Mouse (Mus musculus): ENCODE results near the gene Ddx3x. TPM values are rescaled to one million over a fixed set of nuclear protein-coding genes. Genes with fewer than 3 reads are reported as not detected.
A peak's percentile ranks its signal among the peaks of the same experiment; 100 is the strongest.
"Not testable (repeated sequence)": the region's sequence is repeated elsewhere in the genome, so short reads cannot be mapped to it uniquely, and the experiment has no call there.

Ddx3x gene
- total and polyA plus RNA-seq, 2 experiments from 2014 or later, result 101 to 219 TPM

GRCm38 (mm10) chrX:13281329-13282088, 739 bp downstream of the Ddx3x start:
- Histone ChIP-seq H3K9ac (peak overlapping the region; percentile 99), H3K36me3 (ENCODE audit: insufficient read depth) (peaks cover 4% of the 10 kb centered on the region), H3K4me3 (ENCODE audit: low read depth, low read length) (peak overlapping the region; percentile 82), H3K27me3 (ENCODE audit: insufficient read depth, low read length) (no peaks in the 10 kb centered on the region), H3K27ac (ENCODE audit: low read depth, low read length) (peak overlapping the region; percentile 99), H3K9me3 (ENCODE audit: low read length) (no peaks in the 10 kb centered on the region), H3K4me1 (ENCODE audit: insufficient read depth) (no peaks in the 10 kb centered on the region), H3K4me2 (ENCODE audit: low read depth) (peak overlapping the region; percentile 77)
- 3% methylated on average over 72 of the region's 89 CpGs for WGBS
- TF ChIP-seq CTCF (IDR thresholded peaks at IDR 0.05; ENCODE audit: low read depth), result no peak
- ATAC-seq (peak; percentile 75), DNase-seq (peak; percentile 76)

- H3K9me3 ChIP-seq (ENCODE audit: low read length), result no peaks in the 10 kb centered on the region
- H3K27ac ChIP-seq (ENCODE audit: low read depth, low read length), result peak overlapping the region; percentile 99
- H3K4me3 ChIP-seq (ENCODE audit: low read depth, low read length), result peak overlapping the region; percentile 82
- no peaks in the 10 kb centered on the region for H3K4me1 ChIP-seq (ENCODE audit: insufficient read depth)
- no peaks in the 10 kb centered on the region for H3K27me3 ChIP-seq (ENCODE audit: insufficient read depth, low read length)
- ATAC-seq (no peak), DNase-seq (no peak)
- H3K4me2 ChIP-seq (ENCODE audit: low read depth), result peak overlapping the region; percentile 77
- H3K9ac ChIP-seq, result peak overlapping the region; percentile 99
- peaks cover 8% of the 10 kb centered on the region for H3K36me3 ChIP-seq (ENCODE audit: insufficient read depth)
- WGBS, result 12% methylated on average over 16 of the region's 16 CpGs
- no peak for TF ChIP-seq CTCF (IDR thresholded peaks at IDR 0.05; ENCODE audit: low read depth)
These were observed 1.5 kb downstream of the Ddx3x start for GRCm38 (mm10) chrX:13282089-13282850.

GRCm38 (mm10) chrX:13285772-13286171, 5.0 kb downstream of the Ddx3x start:
- no peak overlapping the region for H3K4me3 ChIP-seq (ENCODE audit: low read depth, low read length)
- DNase-seq, result no peak
- no peak for ATAC-seq
- H3K27ac ChIP-seq (ENCODE audit: low read depth, low read length), result no peak overlapping the region
- no peaks in the 10 kb centered on the region for H3K9me3 ChIP-seq (ENCODE audit: low read length)
- no peaks in the 10 kb centered on the region for H3K27me3 ChIP-seq (ENCODE audit: insufficient read depth, low read length)
- no peak overlapping the region for H3K9ac ChIP-seq
- WGBS, result 67% methylated on average over 4 of the region's 4 CpGs
- no peak for TF ChIP-seq CTCF (IDR thresholded peaks at IDR 0.05; ENCODE audit: low read depth)
- H3K4me2 ChIP-seq (ENCODE audit: low read depth), result no peak overlapping the region
- H3K36me3 ChIP-seq (ENCODE audit: insufficient read depth), result peaks cover 24% of the 10 kb centered on the region
- H3K4me1 ChIP-seq (ENCODE audit: insufficient read depth), result no peaks in the 10 kb centered on the region

GRCm38 (mm10) chrX:13294505-13295228, 13.9 kb downstream of the Ddx3x start:
- no peak for TF ChIP-seq CTCF (IDR thresholded peaks at IDR 0.05; ENCODE audit: low read depth)
- DNase-seq, result peak; percentile 14
- WGBS, result 36% methylated on average over 6 of the region's 6 CpGs
- H3K4me1 ChIP-seq (ENCODE audit: insufficient read depth), result no peaks in the 10 kb centered on the region
- peak; percentile 58 for ATAC-seq
- H3K4me2 ChIP-seq (ENCODE audit: low read depth), result no peak overlapping the region
- peaks cover 12% of the 10 kb centered on the region; the same call in 1 of the 2 replicates for H3K36me3 ChIP-seq (ENCODE audit: insufficient read depth)
- H3K4me3 ChIP-seq (ENCODE audit: low read depth, low read length), result no peak overlapping the region
- H3K27ac ChIP-seq (ENCODE audit: low read depth, low read length), result no peak overlapping the region
- no peaks in the 10 kb centered on the region for H3K9me3 ChIP-seq (ENCODE audit: low read length)
- no peaks in the 10 kb centered on the region for H3K27me3 ChIP-seq (ENCODE audit: insufficient read depth, low read length)
- no peak overlapping the region for H3K9ac ChIP-seq

- Histone ChIP-seq H3K27ac (ENCODE audit: low read depth, low read length) (no peak overlapping the region), H3K4me3 (ENCODE audit: low read depth, low read length) (no peak overlapping the region), H3K9ac (no peak overlapping the region), H3K4me1 (ENCODE audit: insufficient read depth) (no peaks in the 10 kb centered on the region), H3K9me3 (ENCODE audit: low read length) (no peaks in the 10 kb centered on the region), H3K27me3 (ENCODE audit: insufficient read depth, low read length) (no peaks in the 10 kb centered on the region), H3K4me2 (ENCODE audit: low read depth) (no peak overlapping the region), H3K36me3 (ENCODE audit: insufficient read depth) (peaks cover 11% of the 10 kb centered on the region; the same call in 1 of the 2 replicates)
- DNase-seq (no peak), ATAC-seq (no peak)
- TF ChIP-seq CTCF (IDR thresholded peaks at IDR 0.05; ENCODE audit: low read depth), result no peak
These were observed 14.4 kb downstream of the Ddx3x start for GRCm38 (mm10) chrX:13295229-13295571.

GRCm38 (mm10) chrX:13296241-13296640, 15.5 kb downstream of the Ddx3x start:
- not testable (repeated sequence) for H3K4me1 ChIP-seq (ENCODE audit: insufficient read depth); H3K4me2 ChIP-seq (ENCODE audit: low read depth); ATAC-seq

More at GRCm38 (mm10) chrX:13296241-13296640, 15.5 kb downstream of the Ddx3x start:
- not testable (repeated sequence) for H3K27ac ChIP-seq (ENCODE audit: low read depth, low read length); H3K27me3 ChIP-seq (ENCODE audit: insufficient read depth, low read length); H3K9ac ChIP-seq; DNase-seq; H3K4me3 ChIP-seq (ENCODE audit: low read depth, low read length); H3K9me3 ChIP-seq (ENCODE audit: low read length)
- WGBS, result 30% methylated on average over 4 of the region's 4 CpGs
- peaks cover 11% of the 10 kb centered on the region; the same call in 1 of the 2 replicates for H3K36me3 ChIP-seq (ENCODE audit: insufficient read depth)
